Mouse (Mus musculus): Measurements from ENCODE around the gene Ncbp3.

The Ncbp3 gene

GRCm38 (mm10) chr11:73031536-73031935 is 16.0 kb upstream of the Ncbp3 start:
- peak; percentile 21 for DNase-seq

DNA sequence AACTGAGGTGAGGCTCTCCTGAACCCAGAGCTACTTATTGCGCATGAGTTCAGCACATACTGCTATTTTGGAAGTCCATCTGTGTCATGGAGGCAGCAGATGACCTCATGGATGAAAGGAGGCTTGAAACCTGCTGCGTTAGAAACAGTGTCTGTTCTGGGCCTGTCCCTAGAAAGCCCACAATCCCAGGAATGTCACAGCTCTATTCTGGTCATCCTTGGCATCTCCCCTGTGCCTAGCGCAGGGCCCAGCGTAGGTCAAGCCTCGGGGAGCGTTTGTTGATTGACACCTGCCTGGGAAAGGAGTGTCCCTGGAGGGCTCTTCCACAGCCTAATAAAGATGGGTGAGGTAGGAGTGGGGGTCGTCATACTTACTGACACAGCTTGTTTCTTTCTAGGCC is 11.5 kb upstream of the Ncbp3 start:
- peak; percentile 7 for DNase-seq

DNA sequence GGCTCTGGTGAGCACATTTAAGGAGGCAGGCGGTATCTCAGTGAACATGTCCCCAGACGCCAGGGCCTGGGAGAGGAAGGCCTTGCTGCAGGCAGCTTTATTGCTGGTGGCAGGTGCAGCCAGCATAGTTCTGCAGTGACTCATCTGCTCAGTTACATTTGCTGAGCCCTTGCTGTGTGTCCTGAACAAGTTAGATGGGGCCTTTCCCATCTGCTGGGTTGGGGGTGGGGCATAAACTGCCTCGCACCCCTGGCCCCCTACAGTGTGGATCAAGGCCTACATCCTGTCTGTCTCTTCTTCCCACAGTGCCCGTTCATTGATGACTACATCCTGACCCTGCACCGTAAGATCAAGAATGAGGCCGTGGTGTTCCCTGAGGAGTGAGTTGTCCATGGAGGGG is 10.7 kb upstream of the Ncbp3 start:
- DNase-seq = peak; percentile 16

- peak; percentile 12 for DNase-seq
Observed at GRCm38 (mm10) chr11:73037691-73038090, 9.9 kb upstream of the Ncbp3 start.

DNA sequence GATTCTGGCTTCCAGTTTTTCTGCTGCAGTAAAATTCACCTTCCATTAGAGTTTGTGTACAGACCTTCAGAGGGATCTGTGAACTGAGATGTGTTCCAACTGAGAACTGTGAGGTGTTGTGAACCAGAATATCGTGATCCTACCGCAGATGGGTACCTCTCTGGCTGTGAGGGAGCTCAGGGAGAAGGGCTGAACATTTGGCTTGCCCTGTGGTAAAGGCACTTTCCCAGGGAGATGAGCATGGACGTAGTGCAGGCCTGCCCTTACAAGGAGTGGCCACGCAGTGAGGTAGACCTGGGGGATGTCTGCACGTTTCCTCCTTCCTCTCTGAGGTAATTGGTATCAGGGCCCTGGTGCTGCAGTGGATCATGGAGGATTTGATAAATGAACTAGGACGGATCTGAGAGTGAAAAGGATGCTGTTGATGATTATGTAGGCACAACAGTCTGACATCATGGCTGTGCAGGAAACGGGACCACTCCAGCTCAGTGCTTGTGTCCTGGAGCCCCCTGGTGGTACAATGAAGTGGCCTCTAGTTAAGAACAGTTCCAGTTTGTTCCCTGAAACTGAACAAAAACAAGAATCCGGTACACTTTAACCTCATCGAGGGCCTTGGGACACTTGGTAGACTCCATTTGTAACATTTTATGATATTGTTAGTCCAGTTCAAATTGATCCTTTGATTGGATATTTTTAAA is 8.3 kb upstream of the Ncbp3 start:
- peak; percentile 28 for DNase-seq

DNA sequence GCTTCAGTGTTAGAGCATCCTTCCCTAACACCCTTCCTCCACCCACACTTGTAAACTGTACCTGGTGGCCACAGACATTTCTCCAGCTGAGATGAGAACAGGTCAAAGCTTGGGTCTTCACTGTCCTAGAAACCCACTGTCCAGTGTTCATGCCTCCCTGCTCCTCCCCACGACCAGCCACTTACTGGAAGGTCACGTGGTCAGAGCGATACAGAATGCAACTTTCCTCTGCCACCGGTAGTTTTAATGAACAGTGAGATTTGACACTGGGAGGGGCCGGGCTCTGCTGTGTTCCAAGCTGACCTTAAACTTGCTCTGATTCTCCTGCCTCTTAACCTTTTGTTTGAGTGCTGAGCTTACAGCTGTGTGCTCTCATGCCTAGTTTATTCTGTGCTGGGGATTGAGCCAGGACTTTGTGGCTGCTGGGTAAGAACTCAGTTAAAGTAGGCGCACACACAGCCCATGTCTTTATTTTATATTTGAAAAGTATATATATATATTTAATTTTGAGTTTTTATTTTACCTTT is 3.3 kb upstream of the Ncbp3 start:
- DNase-seq = peak; percentile 7

- no peak for DNase-seq
Observed at GRCm38 (mm10) chr11:73044789-73045188, 2.8 kb upstream of the Ncbp3 start.

- DNase-seq = no peak
Observed at GRCm38 (mm10) chr11:73048030-73048876, 670 bp downstream of the Ncbp3 start.

DNA sequence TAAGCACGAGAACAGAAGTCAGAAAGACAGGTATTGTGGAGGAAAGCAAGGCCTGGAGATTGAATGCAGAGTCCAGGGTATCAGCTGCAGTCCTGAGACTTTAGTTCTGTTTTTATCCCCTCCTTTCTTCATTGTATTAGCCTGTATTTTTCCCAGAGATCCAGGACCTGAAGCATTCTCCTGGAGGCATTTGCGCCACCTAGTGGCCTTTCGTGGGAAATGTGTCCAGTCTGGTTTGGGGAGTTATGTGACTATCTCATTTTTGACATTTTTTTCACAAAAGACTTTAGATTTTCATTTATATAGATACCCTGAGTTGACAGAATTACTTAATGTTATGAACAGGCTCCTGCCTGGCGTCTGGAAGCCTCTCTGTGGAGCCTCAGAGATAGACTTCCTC is 1.8 kb downstream of the Ncbp3 start:
- peak; percentile 60 for DNase-seq

- DNase-seq = no peak
Observed at GRCm38 (mm10) chr11:73052795-73053194, 5.2 kb downstream of the Ncbp3 start.

DNA sequence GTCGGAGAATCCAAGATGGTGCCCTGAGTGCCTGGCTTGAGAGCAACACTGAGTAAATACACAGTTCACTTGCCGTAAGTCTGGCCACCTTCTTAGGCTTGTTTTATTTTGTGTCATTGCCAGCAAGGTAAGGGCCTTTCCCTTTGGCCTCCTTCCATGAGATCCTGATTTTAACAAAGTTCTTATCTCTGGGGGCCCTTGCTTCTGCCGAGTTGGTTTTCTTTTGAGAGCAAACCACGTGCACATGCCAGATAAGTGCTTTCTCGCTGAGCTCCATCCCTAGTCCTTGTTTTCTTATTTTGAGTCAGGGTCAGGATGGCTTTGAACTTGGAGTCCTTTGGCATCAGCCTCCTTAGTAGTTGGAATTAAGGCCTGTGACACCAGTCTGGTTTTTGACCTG is 10.1 kb downstream of the Ncbp3 start:
- DNase-seq = no peak

DNA sequence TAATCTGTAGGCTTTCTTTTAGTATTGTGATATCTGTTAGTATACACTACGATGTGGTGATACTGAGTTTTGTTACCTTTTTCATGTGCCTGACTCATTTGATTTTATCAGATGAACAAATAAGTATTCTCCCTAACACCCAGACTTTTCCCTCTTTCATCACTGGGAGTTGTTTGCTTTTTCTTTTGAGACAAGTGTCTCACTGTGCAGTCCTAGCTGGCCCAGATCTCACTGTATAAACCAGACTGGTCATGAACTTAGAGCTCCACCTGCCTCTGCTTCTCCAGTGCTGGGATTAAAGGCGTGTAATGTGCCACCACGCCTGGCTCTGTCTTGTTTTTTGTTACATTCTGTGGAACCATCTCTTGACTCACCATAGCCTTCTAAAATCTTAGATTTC is 12.0 kb downstream of the Ncbp3 start:
- DNase-seq = no peak

DNA sequence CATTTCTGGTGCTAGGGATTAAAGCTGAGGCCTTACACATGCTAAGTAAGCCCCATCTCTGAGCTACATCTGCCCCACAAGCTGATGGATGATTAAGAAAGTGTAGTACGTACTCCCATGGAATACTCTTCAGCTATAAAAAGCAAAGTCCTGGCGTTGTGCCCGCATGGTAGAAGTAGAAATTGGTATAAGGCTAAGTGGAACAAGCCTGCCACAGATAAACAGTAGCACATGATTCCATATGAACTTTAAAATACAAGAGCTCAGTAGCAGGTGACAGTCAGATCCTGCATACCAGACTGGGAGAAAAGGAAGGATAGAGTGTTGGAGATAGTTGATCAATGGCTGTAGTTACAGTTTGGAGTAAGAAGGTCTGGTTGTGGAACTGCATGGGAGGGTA is 13.8 kb downstream of the Ncbp3 start:
- no peak for DNase-seq

DNA sequence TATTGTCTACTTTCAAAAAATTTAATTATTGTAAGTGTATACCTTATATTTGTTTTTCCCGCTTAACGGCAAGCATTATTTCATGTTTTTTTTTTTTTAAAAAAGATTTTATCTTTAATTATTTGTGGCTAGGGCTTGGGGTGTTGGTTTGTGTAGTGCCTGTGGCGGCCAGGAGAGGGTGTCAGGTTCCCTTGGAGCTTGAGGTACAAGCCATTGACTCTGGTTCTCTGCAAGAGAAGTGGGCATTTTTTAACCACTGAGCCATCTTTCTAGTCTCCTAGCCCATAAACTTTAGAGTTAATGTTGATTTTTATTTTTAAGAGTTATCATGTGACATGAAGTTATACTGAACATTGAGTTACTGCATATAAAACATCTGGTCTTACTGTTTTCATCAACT is 24.3 kb downstream of the Ncbp3 start:
- DNase-seq = no peak

- no peak for DNase-seq
Observed at GRCm38 (mm10) chr11:73076295-73076694, 28.7 kb downstream of the Ncbp3 start.

DNA sequence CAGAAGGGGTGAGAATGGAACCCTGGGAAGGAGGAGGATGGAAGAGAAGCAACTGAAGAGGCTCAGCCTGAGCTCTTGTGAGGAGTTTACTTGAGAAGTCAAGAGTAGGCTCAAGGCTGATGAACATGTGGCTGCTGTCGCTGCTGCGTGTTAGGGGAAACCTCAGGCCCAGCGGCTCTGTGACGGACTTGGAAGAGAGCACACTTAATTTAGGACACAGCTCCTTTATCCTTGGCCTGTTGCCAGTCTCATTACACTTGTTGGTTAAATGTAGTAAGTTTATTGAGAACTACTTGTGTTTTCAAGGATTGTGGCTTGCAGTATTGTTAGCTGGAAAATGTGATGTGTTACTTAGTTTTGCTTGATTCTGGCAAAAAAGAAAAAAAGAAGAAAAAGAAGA is 29.1 kb downstream of the Ncbp3 start:
- no peak for DNase-seq

- no peak for DNase-seq
Observed at GRCm38 (mm10) chr11:73077211-73077720, 29.7 kb downstream of the Ncbp3 start.

GRCm38 (mm10) chr11:73078615-73079014 is 31.0 kb downstream of the Ncbp3 start:
- no peak for DNase-seq

DNA sequence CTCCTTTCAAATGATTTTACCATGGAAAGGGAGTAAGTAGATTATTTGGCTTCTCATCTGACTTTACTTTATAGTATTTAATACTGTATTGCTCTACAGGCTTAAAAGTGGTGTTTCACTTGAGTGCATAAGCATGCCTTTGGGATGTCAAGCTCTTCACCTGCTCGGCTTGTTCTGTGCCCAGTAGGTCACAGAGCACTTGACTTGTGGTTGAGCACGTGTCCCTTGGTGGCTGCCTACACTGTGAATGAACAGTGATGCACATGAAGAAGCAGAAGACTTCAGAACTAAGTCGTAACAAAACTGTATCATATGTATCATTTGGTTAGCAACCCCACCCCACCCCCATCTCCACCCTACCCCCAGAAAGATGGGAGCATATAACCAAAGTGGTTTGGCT is 32.7 kb downstream of the Ncbp3 start:
- DNase-seq = no peak

GRCm38 (mm10) chr11:73084303-73084702 is 36.7 kb downstream of the Ncbp3 start:
- no peak for DNase-seq

- no peak for DNase-seq
Observed at GRCm38 (mm10) chr11:73084804-73085231, 37.2 kb downstream of the Ncbp3 start.

- DNase-seq = no peak
Observed at GRCm38 (mm10) chr11:73085391-73085790, 37.8 kb downstream of the Ncbp3 start.

- no peak for DNase-seq
Observed at GRCm38 (mm10) chr11:73087700-73088480, 40.3 kb downstream of the Ncbp3 start.

Data from cerebellum, adult 11-12 months (tissue).